Comparison of ENCODE assay signal across 8 mouse cellular contexts in the genomic region with DNA sequence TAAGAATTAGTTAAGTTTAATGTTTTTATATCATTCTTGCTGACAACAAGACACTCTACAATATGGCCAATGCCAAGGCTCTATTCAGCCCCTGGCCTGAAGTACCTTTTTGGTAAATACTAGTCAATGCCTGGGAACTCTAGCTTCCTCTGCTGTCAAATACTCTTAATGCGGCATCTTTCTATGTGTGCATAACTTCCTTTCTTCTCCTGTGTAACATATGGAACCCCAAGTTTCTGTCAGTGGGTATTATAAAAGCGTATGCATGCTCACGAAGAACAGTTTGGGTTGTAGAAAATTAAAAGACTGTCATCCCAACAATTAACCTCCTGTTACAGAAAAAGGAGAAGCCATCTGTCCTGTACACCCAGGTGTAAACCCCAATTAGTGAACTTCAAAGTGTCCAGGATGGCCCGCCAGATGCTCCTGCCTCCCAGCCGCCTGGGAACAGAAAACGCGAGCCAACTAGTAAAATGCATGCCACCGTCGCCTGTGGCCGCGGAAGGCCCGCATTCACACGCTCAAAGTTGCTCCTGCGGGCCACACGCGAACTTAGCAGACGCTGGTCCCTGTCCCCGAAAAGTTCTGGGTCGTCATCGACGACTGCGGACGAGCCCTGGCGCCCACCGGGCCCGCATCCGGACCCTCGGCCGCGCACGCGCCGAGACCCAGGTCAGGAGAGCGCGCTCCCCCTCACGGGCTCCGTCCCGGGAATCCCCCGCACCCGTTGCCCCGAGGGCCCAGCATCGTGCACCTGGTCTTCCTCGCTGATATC. TPM values are rescaled to one million over a fixed set of nuclear protein-coding genes. Genes with fewer than 3 reads are reported as not detected.
A peak's percentile ranks its signal among the peaks of the same experiment; 100 is the strongest.
DNase-seq lines count a peak whose midpoint lies in the region; TF ChIP-seq lines count a peak whose summit lies in the region.

No protein-coding gene starts in this region.

- DNase-seq in cerebellum, adult 2 months, result no peak
- DNase-seq in cerebellum, adult 11-12 months, result no peak
- no peak for DNase-seq in thymus, adult 2 months
- no peak for DNase-seq in thymus, adult 18-20 months
- no peak for DNase-seq in limb, embryonic 10.5 days (ENCODE audit: low spot score)
- no peak for DNase-seq in left cerebral cortex, adult 8-10 months (ENCODE audit: low spot score in 2 of 2)
- no peak for DNase-seq in adrenal gland, postnatal 25 days

- H3K27ac ChIP-seq in cerebellum, adult 2 months (ENCODE audit: insufficient read depth, low read length), result no peak overlapping the region
- no peak overlapping the region for H3K27ac ChIP-seq in thymus, adult 2 months (ENCODE audit: control insufficient read depth, insufficient read depth, low read length)
- peak overlapping the region; percentile 94 for H3K27ac ChIP-seq in limb, embryonic 10.5 days
- H3K27ac ChIP-seq in small intestine, adult 2 months (ENCODE audit: insufficient read depth, low read depth, low read length), result no peak overlapping the region

- peak overlapping the region; percentile 60 for H3K4me3 ChIP-seq in cerebellum, adult 2 months (replicated peaks; ENCODE audit: insufficient read depth, low read depth, low read length)
- peak overlapping the region; percentile 88 for H3K4me3 ChIP-seq in thymus, adult 2 months (ENCODE audit: control insufficient read depth, insufficient read depth, low read length)
- peak overlapping the region; percentile 100 for H3K4me3 ChIP-seq in limb, embryonic 10.5 days
- H3K4me3 ChIP-seq in small intestine, adult 2 months (ENCODE audit: low read depth, low read length), result peak overlapping the region; percentile 95

- TF ChIP-seq POLR2A in cerebellum, adult 2 months (IDR thresholded peaks at IDR 0.05; ENCODE audit: borderline replicate concordance, insufficient read depth, low read length), result no peak
- TF ChIP-seq POLR2A in thymus, adult 2 months (IDR thresholded peaks at IDR 0.05; ENCODE audit: control insufficient read depth, extremely low read depth, insufficient read depth, low read length, poor library complexity), result no peak
- no peak for TF ChIP-seq POLR2A in small intestine, adult 2 months (IDR thresholded peaks at IDR 0.05; ENCODE audit: low read depth, low read length)

- under 1% methylated on average over 43 of the region's 43 CpGs for WGBS in cerebellum, adult 2 months
- under 1% methylated on average over 43 of the region's 43 CpGs for WGBS in thymus, adult 2 months
- 1% methylated on average over 43 of the region's 43 CpGs for WGBS in limb, embryonic 10.5 days
- WGBS in small intestine, adult 2 months, result under 1% methylated on average over 43 of the region's 43 CpGs

- H3K27me3 ChIP-seq in cerebellum, adult 2 months (ENCODE audit: control insufficient read depth, insufficient read depth, low read length), result no peaks in the 10 kb centered on the region
- H3K27me3 ChIP-seq in thymus, adult 2 months (ENCODE audit: control insufficient read depth, insufficient read depth, low read length), result no peaks in the 10 kb centered on the region
- no peaks in the 10 kb centered on the region for H3K27me3 ChIP-seq in limb, embryonic 10.5 days (ENCODE audit: low read depth, poor library complexity, severe bottlenecking)
- no peaks in the 10 kb centered on the region for H3K27me3 ChIP-seq in small intestine, adult 2 months (ENCODE audit: control insufficient read depth, insufficient read depth, low read length)

- peaks cover 24% of the 10 kb centered on the region for H3K36me3 ChIP-seq in thymus, adult 2 months (ENCODE audit: control insufficient read depth, insufficient read depth, low read length)
- peaks cover 27% of the 10 kb centered on the region for H3K36me3 ChIP-seq in limb, embryonic 10.5 days
- H3K36me3 ChIP-seq in small intestine, adult 2 months (ENCODE audit: control insufficient read depth, insufficient read depth, low read length), result peaks cover 18% of the 10 kb centered on the region

- no peak for TF ChIP-seq CTCF in cerebellum, adult 2 months (IDR thresholded peaks at IDR 0.05; ENCODE audit: borderline replicate concordance, insufficient read depth, low read depth, low read length)
- no peak for TF ChIP-seq CTCF in thymus, adult 2 months (IDR thresholded peaks at IDR 0.05; ENCODE audit: borderline replicate concordance, control insufficient read depth, extremely low read depth, insufficient read depth, low read length, poor library complexity)
- TF ChIP-seq CTCF in small intestine, adult 2 months (IDR thresholded peaks at IDR 0.05; ENCODE audit: extremely low read depth, insufficient read length, insufficient replicate concordance, low read depth, low read length), result no peak

- H3K4me1 ChIP-seq in cerebellum, adult 2 months (ENCODE audit: control insufficient read depth, insufficient read depth, low read length), result peaks cover 3% of the 10 kb centered on the region; the same call in 1 of the 2 replicates
- H3K4me1 ChIP-seq in thymus, adult 2 months (replicated peaks; ENCODE audit: control insufficient read depth, insufficient read depth, low read length), result peaks cover 6% of the 10 kb centered on the region
- peaks cover 19% of the 10 kb centered on the region for H3K4me1 ChIP-seq in limb, embryonic 10.5 days
- 0 out of 2 replicates have a peak, but pooled peaks cover under 1% of the 10 kb centered on the region for H3K4me1 ChIP-seq in small intestine, adult 2 months (ENCODE audit: control insufficient read depth, insufficient read depth, insufficient read length, low read length)

- H3K9me3 ChIP-seq in limb, embryonic 10.5 days (replicated peaks), result no peaks in the 10 kb centered on the region

RNA-seq across cellular contexts. Expression of a gene that starts 0.5 kb away (rescaled TPM):
- 92.4 and 94.0 TPM in 2 replicates for polyA plus RNA-seq in cerebellum, adult 2 months (2012; rRNA removed)
- polyA plus RNA-seq in thymus, adult 2 months (2012; rRNA removed), result 46.0 and 48.9 TPM in 2 replicates
- polyA plus RNA-seq in limb, embryonic 10.5 days (2016; fragmentation: Nextera tagmentation; extraction: Ambion mirVana), result 321 and 364 TPM in 2 replicates
- 7.0 and 7.4 TPM in 2 replicates for polyA plus RNA-seq in small intestine, adult 2 months (2012; rRNA removed)
- total RNA-seq in left cerebral cortex, adult 8-10 months (2022), result 10 to 100 TPM; 90.4 to 98.1 (median 92.0) TPM
- total RNA-seq in adrenal gland, postnatal 25 days (2021), result 132 and 150 TPM in 2 replicates
